In the genomic region with DNA sequence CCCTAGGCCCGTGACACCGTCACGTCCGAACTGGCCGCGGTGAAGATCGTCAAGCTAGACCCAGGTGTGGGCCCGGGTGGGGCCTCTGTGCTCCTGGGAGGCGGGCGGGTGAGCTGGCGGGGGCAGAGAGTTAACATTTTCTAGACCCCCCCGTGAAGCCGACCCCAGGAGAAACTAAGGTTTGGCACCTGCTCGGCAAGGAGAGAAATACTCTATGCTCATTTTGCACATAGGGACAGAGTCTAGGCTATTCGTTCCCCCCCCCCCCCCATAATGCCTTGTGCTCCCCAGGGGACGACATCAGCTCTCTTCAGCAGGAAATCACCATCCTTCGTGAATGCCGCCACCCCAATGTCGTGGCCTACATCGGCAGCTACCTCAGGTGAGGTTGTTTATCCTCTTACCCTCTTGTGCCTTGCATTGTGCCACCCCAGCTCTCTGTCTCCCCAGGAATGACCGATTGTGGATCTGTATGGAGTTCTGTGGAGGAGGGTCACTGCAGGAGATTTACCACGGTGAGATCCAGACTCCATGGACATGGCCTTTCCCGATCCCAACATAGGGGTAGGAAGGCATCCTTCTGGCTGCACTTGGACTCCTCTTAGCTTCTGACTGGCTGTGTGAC, we compare ENCODE assay signal across 8 mouse cellular contexts. TPM values are rescaled to one million over a fixed set of nuclear protein-coding genes. Genes with fewer than 3 reads are reported as not detected.
A peak's percentile ranks its signal among the peaks of the same experiment; 100 is the strongest.
DNase-seq lines count a peak whose midpoint lies in the region; ATAC-seq and TF ChIP-seq lines count a peak whose summit lies in the region.

No protein-coding gene starts in this region.

- peak overlapping the region; percentile 99 for H3K4me2 ChIP-seq in liver, embryonic 12.5 days

- no peaks in the 10 kb centered on the region for H3K27me3 ChIP-seq in cerebellum, adult 2 months (ENCODE audit: control insufficient read depth, insufficient read depth, low read length)
- no peaks in the 10 kb centered on the region for H3K27me3 ChIP-seq in liver, embryonic 12.5 days (replicated peaks)

- ATAC-seq in liver, embryonic 12.5 days, result peak; percentile 38

- no peak for TF ChIP-seq CTCF in cerebellum, adult 2 months (IDR thresholded peaks at IDR 0.05; ENCODE audit: borderline replicate concordance, insufficient read depth, low read depth, low read length)

- TF ChIP-seq POLR2A in cerebellum, adult 2 months (IDR thresholded peaks at IDR 0.05; ENCODE audit: borderline replicate concordance, insufficient read depth, low read length), result no peak

- peak overlapping the region; percentile 65 for H3K4me3 ChIP-seq in cerebellum, adult 2 months (replicated peaks; ENCODE audit: insufficient read depth, low read depth, low read length)
- H3K4me3 ChIP-seq in liver, embryonic 12.5 days, result peak overlapping the region; percentile 79

- H3K36me3 ChIP-seq in liver, embryonic 12.5 days, result peaks cover 71% of the 10 kb centered on the region

- H3K9me3 ChIP-seq in liver, embryonic 12.5 days (replicated peaks), result no peaks in the 10 kb centered on the region

- H3K9ac ChIP-seq in liver, embryonic 12.5 days, result peak overlapping the region; percentile 90

- peaks cover 30% of the 10 kb centered on the region for H3K4me1 ChIP-seq in cerebellum, adult 2 months (ENCODE audit: control insufficient read depth, insufficient read depth, low read length)
- H3K4me1 ChIP-seq in liver, embryonic 12.5 days, result peaks cover 70% of the 10 kb centered on the region

- WGBS in cerebellum, adult 2 months, result 3% methylated on average over 23 of the region's 23 CpGs
- WGBS in liver, embryonic 12.5 days (ENCODE audit: insufficient replicate concordance), result 5% methylated on average over 23 of the region's 23 CpGs

- DNase-seq in cerebellum, adult 2 months, result no peak
- no peak for DNase-seq in cerebellum, postnatal 36 days
- DNase-seq in spleen, postnatal 36 days (ENCODE audit: low spot score in 2 of 2), result peak; percentile 48 to 65
- DNase-seq in spleen, postnatal 4 days (ENCODE audit: low spot score in 2 of 2), result no peak
- DNase-seq in thymus, postnatal 14 days, result peak; percentile 51
- no peak for DNase-seq in cerebellum, postnatal 4 days (ENCODE audit: low spot score in 2 of 2)
- no peak for DNase-seq in right cerebral cortex, postnatal 36 days (ENCODE audit: low spot score in 2 of 2)

- 0 out of 2 replicates have a peak overlapping the region, but pooled peaks have one; percentile 36 for H3K27ac ChIP-seq in cerebellum, adult 2 months (ENCODE audit: insufficient read depth, low read length)
- H3K27ac ChIP-seq in liver, embryonic 12.5 days, result peak overlapping the region; percentile 83

RNA-seq across cellular contexts. Expression of gene Map4k2, which starts 0.6 kb away (rescaled TPM):
- 317 and 326 TPM in 2 replicates for polyA plus RNA-seq in cerebellum, adult 2 months (2012; rRNA removed)
- 9.2 and 9.3 TPM in 2 replicates for polyA plus RNA-seq in liver, embryonic 12.5 days (2016; fragmentation: Nextera tagmentation; extraction: Ambion mirVana)

RNA-seq across cellular contexts. Expression of gene Men1, which starts 6.8 kb away (rescaled TPM):
- polyA plus RNA-seq in cerebellum, adult 2 months (2012; rRNA removed), result 84.1 and 85.5 TPM in 2 replicates
- 48.6 and 49.4 TPM in 2 replicates for polyA plus RNA-seq in liver, embryonic 12.5 days (2016; fragmentation: Nextera tagmentation; extraction: Ambion mirVana)

RNA-seq across cellular contexts. Expression of gene Sf1, which starts 21.9 kb away (rescaled TPM):
- polyA plus RNA-seq in cerebellum, adult 2 months (2012; rRNA removed), result 175 and 196 TPM in 2 replicates
- 115 and 119 TPM in 2 replicates for polyA plus RNA-seq in liver, embryonic 12.5 days (2016; fragmentation: Nextera tagmentation; extraction: Ambion mirVana)

RNA-seq across cellular contexts. Expression of gene Cdc42bpg, which starts 35.3 kb away (rescaled TPM):
- 33.1 and 36.5 TPM in 2 replicates for polyA plus RNA-seq in cerebellum, adult 2 months (2012; rRNA removed)
- 0.20 TPM in 2 replicates for polyA plus RNA-seq in liver, embryonic 12.5 days (2016; fragmentation: Nextera tagmentation; extraction: Ambion mirVana)

RNA-seq across cellular contexts. Expression of gene Pygm, which starts 42.6 kb away (rescaled TPM):
- 90.1 and 101 TPM in 2 replicates for polyA plus RNA-seq in cerebellum, adult 2 months (2012; rRNA removed)
- polyA plus RNA-seq in liver, embryonic 12.5 days (2016; fragmentation: Nextera tagmentation; extraction: Ambion mirVana), result 2.6 and 2.7 TPM in 2 replicates

Comparison
In these comparisons a context has a peak if more than half of its experiments do, and no peak if none do; other contexts are left out.
1. DNase-seq: peak in spleen, postnatal 36 days (2 of 2) and thymus, postnatal 14 days (single experiment); none in cerebellum, adult 2 months (0 of 2), cerebellum, postnatal 36 days (0 of 2), spleen, postnatal 4 days (0 of 2), cerebellum, postnatal 4 days (0 of 2) and right cerebral cortex, postnatal 36 days (0 of 2).
2. RNA of gene Map4k2, which starts 0.6 kb away (polyA plus RNA-seq): 317 to 326 TPM in cerebellum, adult 2 months; 9.2 to 9.3 TPM in liver, embryonic 12.5 days; every median in the first group is over 10 times any median in the second.